Mouse (Mus musculus) forebrain, postnatal 0 days (tissue): Measurements from ENCODE around the gene Foxi3. TPM values are rescaled to one million over a fixed set of nuclear protein-coding genes. Genes with fewer than 3 reads are reported as not detected.

Source experiments
- ATAC-seq: fragments of 200-750 bp; cut with Nextera tagmentation; 2 replicates; pipeline ENCODE4 v1.8.0; 2017; ENCODE audit warnings: mild to moderate bottlenecking, moderate library complexity
- DNase-seq: peaks from one replicate; pipeline ENCODE4 v3.0.0-alpha.2; 2015
- H3K27ac ChIP-seq: fragments of 300-500 bp; sonication (generic); 2 replicates; pipeline ENCODE4 v1.5.1; 2014; ENCODE audit warnings: low read depth, mild to moderate bottlenecking, antibody characterized with exemption, low read length, moderate library complexity, mixed read lengths
- H3K27me3 ChIP-seq: fragments of 300-500 bp; sonication (generic); 2 replicates; pipeline ENCODE4 v1.6.1; 2014; ENCODE audit warnings: mild to moderate bottlenecking, low read length, mixed read lengths; ENCODE audit not compliant: insufficient read depth
- H3K36me3 ChIP-seq: fragments of 300-500 bp; sonication (generic); 2 replicates; pipeline ENCODE4 v1.6.1; 2014; ENCODE audit warnings: mild to moderate bottlenecking, moderate library complexity; ENCODE audit not compliant: insufficient read depth
- H3K4me1 ChIP-seq: fragments of 300-500 bp; sonication (generic); 2 replicates; pipeline ENCODE4 v1.6.1; 2014; ENCODE audit warnings: antibody characterized with exemption; ENCODE audit not compliant: insufficient read depth
- H3K4me2 ChIP-seq: fragments of 300-500 bp; sonication (generic); 2 replicates; pipeline ENCODE4 v1.6.1; 2014; ENCODE audit warnings: low read depth, mild to moderate bottlenecking, moderate library complexity
- H3K4me3 ChIP-seq: fragments of 300-500 bp; sonication (generic); 2 replicates; pipeline ENCODE4 v1.5.1; 2014; ENCODE audit warnings: low read depth, low read length, mixed read lengths
- H3K9ac ChIP-seq: fragments of 300-500 bp; sonication (generic); 2 replicates; pipeline ENCODE4 v1.6.1; 2014; ENCODE audit warnings: mild to moderate bottlenecking
- H3K9me3 ChIP-seq: fragments of 300-500 bp; sonication (generic); 2 replicates; pipeline ENCODE4 v1.6.1; 2016; ENCODE audit warnings: low read length
- CTCF ChIP-seq: sonication (generic); IDR thresholded peaks from 2 replicates; pipeline ENCODE4 v1.5.1; 2016; ENCODE audit warnings: antibody characterized with exemption, control low read depth, low read depth
- WGBS: fragments of 180-500 bp; shearing (Covaris S2); extraction: QIAGEN DNeasy Blood & Tissue Kit; methylation state at CpG from one replicate; pipeline ENCODE4 v1.1.7; 2014; 5-methylcytosine and 5-hydroxymethylcytosine counted together
- polyA plus RNA-seq: library from polyadenylated mRNA; unstranded; fragments of >200 nt; fragmentation: Nextera tagmentation; extraction: Ambion mirVana; gene quantifications from 2 replicates; pipeline ENCODE4 v1.2.1, GENCODE M21; 2015
- total RNA-seq: library from RNA; depleted of rRNA; stranded (reverse); fragments of >200 nt; gene quantifications from 2 replicates; pipeline ENCODE4 v1.2.3, GENCODE M21; 2014; rRNA removed

The Foxi3 gene
- not detected in 2 replicates for total RNA-seq
- polyA plus RNA-seq, result not detected in 2 replicates

DNA sequence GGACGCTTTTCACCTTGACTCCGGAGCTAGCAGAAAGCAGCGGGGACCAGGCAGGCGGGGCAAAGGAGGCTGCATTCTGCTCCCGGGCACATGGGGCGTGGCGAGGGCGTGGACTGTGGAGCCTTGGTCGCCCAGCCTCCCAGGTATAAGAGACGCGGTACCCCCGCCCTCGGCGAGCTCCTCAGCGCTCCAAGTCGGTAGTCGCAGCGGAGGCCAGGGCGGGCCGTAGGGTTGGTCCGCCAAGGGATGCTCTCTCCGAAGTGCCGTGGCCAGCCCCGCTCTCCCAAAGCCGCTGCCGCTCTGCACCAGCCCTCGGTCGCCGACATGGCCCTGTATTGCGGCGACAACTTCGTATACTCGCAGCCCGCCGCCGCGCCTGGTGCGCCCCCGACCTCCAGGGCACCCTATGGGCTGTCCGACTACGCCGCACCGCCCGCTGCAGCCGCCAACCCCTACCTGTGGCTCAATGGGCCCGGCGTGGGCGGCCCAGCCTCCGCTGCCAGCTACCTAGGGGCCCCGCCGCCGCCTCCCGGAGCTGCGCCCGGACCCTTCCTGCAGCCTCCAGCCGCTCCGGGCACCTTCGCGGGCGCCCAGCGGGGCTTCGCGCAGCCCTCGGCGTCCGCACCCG lies at the start of gene Foxi3:
Gene Foxi3 (plus strand): TSS at position 247 of the 628 bp plus-strand sequence.
- DNase-seq (peak; percentile 11), ATAC-seq (peak; percentile 56)
- Histone ChIP-seq H3K4me2 (peak within 1 kb of the TSS; percentile 84), H3K4me1 (0 out of 2 replicates have a peak, but pooled peaks cover 7% of the 10 kb centered on the region), H3K27me3 (peaks cover 52% of the 10 kb centered on the region), H3K4me3 (peak within 1 kb of the TSS; percentile 42), H3K9me3 (no peaks in the 10 kb centered on the region), H3K27ac (no peak within 1 kb of the TSS), H3K36me3 (no peaks in the 10 kb centered on the region), H3K9ac (no peak within 1 kb of the TSS)
- no peak for TF ChIP-seq CTCF
- under 1% methylated on average over 57 of the region's 67 CpGs for WGBS

DNA sequence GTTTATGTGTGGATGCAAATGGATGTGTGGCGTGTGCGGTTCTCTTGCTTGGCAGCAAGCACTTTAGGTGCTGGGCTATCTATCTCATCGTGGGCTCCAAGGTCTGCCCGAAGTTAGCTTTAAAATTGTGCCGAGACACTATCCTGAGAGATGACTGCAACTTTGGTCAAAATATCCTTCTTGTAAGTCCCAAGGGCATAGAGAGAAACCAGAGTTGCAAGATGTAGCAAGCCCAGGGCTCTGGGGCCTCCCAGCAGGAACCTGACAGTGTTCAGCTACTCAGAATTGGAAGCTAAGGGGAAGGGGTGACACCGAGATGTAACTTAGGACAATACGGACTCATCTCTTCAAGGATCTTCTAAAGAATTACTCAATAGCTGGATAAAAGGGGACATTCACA lies 46.8 kb upstream of the Foxi3 start:
- 90% methylated on average over 7 of the region's 7 CpGs for WGBS
- no peak for TF ChIP-seq CTCF
- H3K27ac ChIP-seq, result no peak overlapping the region
- no peak overlapping the region for H3K9ac ChIP-seq
- ATAC-seq (no peak), DNase-seq (no peak)
- H3K27me3 ChIP-seq, result no peaks in the 10 kb centered on the region
- no peak overlapping the region for H3K4me3 ChIP-seq
- peaks cover 3% of the 10 kb centered on the region; the same call in 1 of the 2 replicates for H3K4me1 ChIP-seq
- H3K4me2 ChIP-seq, result no peak overlapping the region
- no peaks in the 10 kb centered on the region for H3K9me3 ChIP-seq
- peaks cover 17% of the 10 kb centered on the region; the same call in 1 of the 2 replicates for H3K36me3 ChIP-seq

DNA sequence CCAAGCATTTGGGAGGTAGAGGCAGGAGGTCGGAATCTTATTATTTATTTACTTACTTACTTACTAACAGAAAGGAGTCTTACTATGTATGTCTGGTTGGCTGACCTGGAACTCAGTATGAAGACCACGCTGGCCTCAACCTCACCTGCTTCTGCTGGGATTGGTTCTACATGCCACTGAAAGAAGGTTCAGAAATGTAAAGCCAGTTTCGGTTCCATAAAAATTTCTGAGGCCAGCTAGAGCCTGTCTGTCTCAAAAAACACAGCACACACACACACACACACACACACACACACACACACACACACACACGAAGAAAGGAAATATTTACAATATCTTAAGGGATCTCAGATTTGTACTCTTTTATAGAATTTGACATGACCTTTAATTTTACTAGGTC lies 46.0 kb upstream of the Foxi3 start:
- DNase-seq (no peak), ATAC-seq (no peak)
- Histone ChIP-seq H3K36me3 (peaks cover 15% of the 10 kb centered on the region; the same call in 1 of the 2 replicates), H3K4me1 (peaks cover 3% of the 10 kb centered on the region; the same call in 1 of the 2 replicates), H3K4me3 (no peak overlapping the region), H3K27ac (no peak overlapping the region), H3K27me3 (no peaks in the 10 kb centered on the region), H3K4me2 (no peak overlapping the region), H3K9me3 (no peaks in the 10 kb centered on the region), H3K9ac (no peak overlapping the region)
- WGBS, result 75% methylated on average over 4 of the region's 4 CpGs
- no peak for TF ChIP-seq CTCF

DNA sequence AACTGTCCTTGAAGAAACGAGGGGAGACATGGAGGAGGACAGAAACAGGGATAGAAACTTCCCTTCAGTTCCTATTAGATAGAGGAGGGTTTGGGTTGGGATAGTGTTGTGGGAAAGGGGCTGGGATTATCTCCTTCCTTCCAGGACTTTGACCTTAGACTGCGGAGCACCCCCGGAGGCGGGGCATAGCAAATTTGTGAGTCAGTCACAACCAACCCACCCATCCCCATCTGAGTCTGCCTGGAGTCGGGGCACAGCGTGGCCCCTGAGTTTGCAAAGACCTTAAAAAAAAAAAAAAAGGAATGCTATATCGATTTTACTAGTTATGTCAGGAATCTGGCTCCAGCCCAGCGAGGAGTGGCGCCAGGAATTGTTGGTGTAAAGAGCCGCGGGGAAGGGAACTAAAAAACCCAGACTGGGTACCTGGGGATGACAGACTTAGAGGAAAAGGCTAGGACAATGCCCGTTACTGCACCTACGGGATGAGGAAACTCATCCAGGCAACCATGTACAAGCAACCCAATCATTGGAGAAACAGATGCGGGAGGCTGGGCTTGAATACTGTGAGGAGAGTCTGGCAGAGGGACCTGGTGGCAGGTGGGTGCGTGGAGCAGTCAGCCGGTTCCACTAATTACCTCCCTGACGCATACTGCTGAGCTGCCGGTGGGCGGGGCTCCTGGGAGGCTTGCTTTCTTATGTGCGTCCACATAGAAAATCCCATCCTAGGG lies 44.5 kb upstream of the Foxi3 start:
- Histone ChIP-seq H3K27me3 (no peaks in the 10 kb centered on the region), H3K9ac (no peak overlapping the region; the same call in 1 of the 2 replicates), H3K4me3 (peak overlapping the region; percentile 23; the same call in 1 of the 2 replicates), H3K4me1 (peaks cover 3% of the 10 kb centered on the region; the same call in 1 of the 2 replicates), H3K36me3 (peaks cover under 1% of the 10 kb centered on the region; the same call in 1 of the 2 replicates), H3K9me3 (no peaks in the 10 kb centered on the region), H3K4me2 (peak overlapping the region; percentile 49), H3K27ac (no peak overlapping the region)
- ATAC-seq, result peak; percentile 92
- DNase-seq, result peak; percentile 69
- TF ChIP-seq CTCF, result no peak
- 9% methylated on average over 20 of the region's 20 CpGs for WGBS

DNA sequence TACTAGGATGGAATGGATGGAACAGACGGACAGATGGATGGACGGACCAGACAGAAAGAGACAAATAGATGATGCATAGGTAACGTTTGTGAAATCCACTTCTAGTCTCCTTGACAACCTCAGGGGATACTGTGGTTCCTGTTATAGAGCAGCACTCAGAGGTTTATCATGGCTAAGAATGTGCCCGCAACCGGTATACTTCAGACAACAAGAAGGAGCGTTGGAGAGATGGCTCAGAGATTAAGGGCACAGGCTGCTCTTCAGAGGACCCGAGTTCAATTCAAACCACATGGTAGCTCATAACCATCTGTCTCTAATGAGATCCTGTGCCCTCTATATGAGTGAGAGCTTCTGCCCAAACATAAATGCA lies 44.0 kb upstream of the Foxi3 start:
- Histone ChIP-seq H3K4me2 (peak overlapping the region; percentile 49), H3K27me3 (no peaks in the 10 kb centered on the region), H3K4me1 (peaks cover 3% of the 10 kb centered on the region; the same call in 1 of the 2 replicates), H3K27ac (no peak overlapping the region), H3K4me3 (peak overlapping the region; percentile 23; the same call in 1 of the 2 replicates), H3K36me3 (no peaks in the 10 kb centered on the region), H3K9ac (no peak overlapping the region), H3K9me3 (no peaks in the 10 kb centered on the region)
- ATAC-seq (peak; percentile 37), DNase-seq (no peak)
- TF ChIP-seq CTCF, result no peak
- 62% methylated on average over 7 of the region's 7 CpGs for WGBS

DNA sequence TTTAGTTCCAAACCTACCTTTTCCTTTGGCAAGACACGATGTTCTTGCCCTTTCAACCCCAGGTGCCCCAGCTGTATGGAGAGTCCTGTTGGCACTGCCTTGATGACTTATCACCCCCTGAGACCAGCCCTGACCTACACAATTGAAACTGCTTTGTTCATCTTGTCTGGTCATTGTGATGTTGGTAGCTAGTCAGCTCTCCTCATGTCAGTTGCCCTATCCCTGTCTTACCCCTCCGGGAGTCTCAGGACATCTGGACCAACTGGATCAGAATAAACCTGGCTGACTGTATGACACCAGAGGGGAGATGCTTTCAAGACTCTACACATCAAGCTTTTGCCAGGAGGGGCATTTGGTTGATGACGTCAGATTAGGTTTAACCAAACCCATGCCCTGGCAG lies 37.5 kb upstream of the Foxi3 start, which contains the start of gene Tex37:
Gene Tex37 (minus strand): TSS at position 101 of the 400 bp plus-strand sequence.
- ATAC-seq (no peak), DNase-seq (no peak)
- TF ChIP-seq CTCF, result no peak
- H3K4me2 ChIP-seq, result no peak within 1 kb of the TSS
- H3K4me1 ChIP-seq, result peaks cover 6% of the 10 kb centered on the region; the same call in 1 of the 2 replicates
- H3K9ac ChIP-seq, result no peak within 1 kb of the TSS
- no peak within 1 kb of the TSS for H3K4me3 ChIP-seq
- no peaks in the 10 kb centered on the region for H3K27me3 ChIP-seq
- H3K27ac ChIP-seq, result no peak within 1 kb of the TSS
- no peaks in the 10 kb centered on the region for H3K9me3 ChIP-seq
- no peaks in the 10 kb centered on the region for H3K36me3 ChIP-seq
- WGBS, result 87% methylated on average over 3 of the region's 3 CpGs
